Comparison of ENCODE assay signal across 12 mouse cellular contexts in the genomic region with DNA sequence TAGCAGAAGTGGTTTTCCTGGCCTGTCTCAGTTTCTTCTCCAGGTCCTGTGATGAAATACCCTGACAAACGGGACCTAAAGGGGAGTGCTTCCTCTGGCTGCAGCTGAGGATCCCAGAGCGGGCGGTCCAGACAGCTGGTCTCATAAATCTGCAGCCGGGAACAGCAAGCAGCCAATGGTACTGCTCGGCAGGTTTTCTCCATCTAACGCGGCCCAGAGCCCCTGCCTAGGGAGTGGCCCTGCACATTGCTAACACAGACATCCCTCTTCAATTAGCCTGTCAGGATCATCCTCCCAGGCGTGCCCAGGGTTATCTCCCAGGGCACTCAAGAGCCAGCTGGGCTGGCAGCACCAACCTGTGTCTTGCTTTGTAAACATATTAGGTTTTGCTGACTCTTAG. TPM values are rescaled to one million over a fixed set of nuclear protein-coding genes. Genes with fewer than 3 reads are reported as not detected.
DNase-seq lines count a peak whose midpoint lies in the region; ATAC-seq and TF ChIP-seq lines count a peak whose summit lies in the region.
"Had no signal": no experiment of that assay in that cellular context is flagged by ENCODE, and none has a peak within 500 bp of the region (broad histone marks: within the 10 kb centered on the region; RNA-seq: fewer than 3 reads in every experiment).

No protein-coding gene starts in this region.

- no peaks in the 10 kb centered on the region for H3K27me3 ChIP-seq in embryonic facial prominence, embryonic 11.5 days (ENCODE audit: control insufficient read depth, insufficient read depth, low read length)
- no peaks in the 10 kb centered on the region for H3K27me3 ChIP-seq in hindbrain, postnatal 0 days (ENCODE audit: insufficient read depth, low read length)
- no peaks in the 10 kb centered on the region for H3K27me3 ChIP-seq in neural tube, embryonic 12.5 days (replicated peaks)

- H3K9me3 ChIP-seq in embryonic facial prominence, embryonic 11.5 days (replicated peaks; ENCODE audit: control insufficient read depth, low read length), result no peaks in the 10 kb centered on the region
- H3K9me3 ChIP-seq in hindbrain, postnatal 0 days (ENCODE audit: low read length), result no peaks in the 10 kb centered on the region
- H3K9me3 ChIP-seq in neural tube, embryonic 12.5 days, result no peaks in the 10 kb centered on the region
- H3K9me3 ChIP-seq: G1E had no signal

- no peak for TF ChIP-seq CTCF in hindbrain, postnatal 0 days (IDR thresholded peaks at IDR 0.05; ENCODE audit: low read depth)

- peak; percentile 42 to 56 for DNase-seq in kidney, postnatal 4 days
- no peak for DNase-seq in kidney, postnatal 14 days
- peak; percentile 38 for DNase-seq in embryonic facial prominence, embryonic 11.5 days (ENCODE audit: low spot score)
- peak; percentile 31 for DNase-seq in hindbrain, postnatal 0 days (ENCODE audit: low spot score)
- no peak for DNase-seq in layer of hippocampus, adult 9-11 months
- no peak for DNase-seq in layer of hippocampus, adult 9-10 months (ENCODE audit: low spot score)
- DNase-seq: heart, adult 11 months; lung, postnatal 36 days; thymus, postnatal 36 days had no signal

- 0 out of 2 replicates have a peak overlapping the region, but pooled peaks have one; percentile 2 for H3K9ac ChIP-seq in embryonic facial prominence, embryonic 11.5 days (replicated peaks; ENCODE audit: low read length)
- H3K9ac ChIP-seq in hindbrain, postnatal 0 days (replicated peaks; ENCODE audit: low read length), result no peak overlapping the region
- no peak overlapping the region for H3K9ac ChIP-seq in neural tube, embryonic 12.5 days

- no peaks in the 10 kb centered on the region for H3K4me1 ChIP-seq in embryonic facial prominence, embryonic 11.5 days (ENCODE audit: control insufficient read depth, insufficient read depth, low read length)
- no peaks in the 10 kb centered on the region for H3K4me1 ChIP-seq in hindbrain, postnatal 0 days (ENCODE audit: insufficient read depth, low read length)
- peaks cover 14% of the 10 kb centered on the region; the same call in 1 of the 2 replicates for H3K4me1 ChIP-seq in neural tube, embryonic 12.5 days

- H3K36me3 ChIP-seq in embryonic facial prominence, embryonic 11.5 days (replicated peaks; ENCODE audit: control insufficient read depth, insufficient read depth, low read depth, low read length), result no peaks in the 10 kb centered on the region
- H3K36me3 ChIP-seq in hindbrain, postnatal 0 days (ENCODE audit: insufficient read depth, low read length), result no peaks in the 10 kb centered on the region
- no peaks in the 10 kb centered on the region for H3K36me3 ChIP-seq in neural tube, embryonic 12.5 days

- no peak overlapping the region for H3K27ac ChIP-seq in embryonic facial prominence, embryonic 11.5 days (replicated peaks; ENCODE audit: low read depth, low read length)
- no peak overlapping the region for H3K27ac ChIP-seq in hindbrain, postnatal 0 days
- no peak overlapping the region; the same call in 1 of the 2 replicates for H3K27ac ChIP-seq in neural tube, embryonic 12.5 days

- no peak overlapping the region for H3K4me3 ChIP-seq in embryonic facial prominence, embryonic 11.5 days (ENCODE audit: low read depth, low read length)
- H3K4me3 ChIP-seq in hindbrain, postnatal 0 days (ENCODE audit: low read length), result no peak overlapping the region
- no peak overlapping the region for H3K4me3 ChIP-seq in neural tube, embryonic 12.5 days

- ATAC-seq in embryonic facial prominence, embryonic 11.5 days (replicated peaks; ENCODE audit: insufficient number of reproducible peaks, low FRiP score, low TSS enrichment, low read depth), result no peak; the same call in 1 of the 2 replicates
- ATAC-seq in hindbrain, postnatal 0 days, result no peak
- peak; percentile 89 for ATAC-seq in neural tube, embryonic 12.5 days (ENCODE audit: low FRiP score, low read depth)
- no peak for ATAC-seq in megakaryocyte progenitor cell, adult 5-6 weeks (replicated peaks; ENCODE audit: poor library complexity)

- no peak overlapping the region for H3K4me2 ChIP-seq in embryonic facial prominence, embryonic 11.5 days (ENCODE audit: low read depth, low read length)
- no peak overlapping the region for H3K4me2 ChIP-seq in hindbrain, postnatal 0 days (ENCODE audit: low read depth, low read length)
- H3K4me2 ChIP-seq in neural tube, embryonic 12.5 days (replicated peaks), result peak overlapping the region; percentile 27

- WGBS in embryonic facial prominence, embryonic 11.5 days, result 31% methylated on average over 8 of the region's 8 CpGs
- WGBS in hindbrain, postnatal 0 days, result 20% methylated on average over 8 of the region's 8 CpGs
- WGBS in neural tube, embryonic 12.5 days, result 4% methylated on average over 8 of the region's 8 CpGs

RNA-seq across cellular contexts. Expression of a gene that starts 38.3 kb away (rescaled TPM):
- 21.0 and 24.2 TPM in 2 replicates for polyA plus RNA-seq in embryonic facial prominence, embryonic 11.5 days (2014; fragmentation: Nextera tagmentation; extraction: Ambion mirVana)
- total RNA-seq in hindbrain, postnatal 0 days (2014; rRNA removed), result 12.7 TPM in 2 replicates
- polyA plus RNA-seq in hindbrain, postnatal 0 days (2015; fragmentation: Nextera tagmentation; extraction: Ambion mirVana), result 13.8 and 14.0 TPM in 2 replicates
- 17.2 and 17.7 TPM in 2 replicates for polyA plus RNA-seq in neural tube, embryonic 12.5 days (2016; fragmentation: Nextera tagmentation; extraction: Ambion mirVana)
- 11.7 and 15.3 TPM in 2 replicates for total RNA-seq in megakaryocyte progenitor cell, adult 5-6 weeks (2015)
- total RNA-seq in megakaryocyte progenitor cell, adult 5-6 weeks (2017), result 13.1 and 20.9 TPM in 2 replicates

Comparison
In these comparisons a context has a peak if more than half of its experiments do, and no peak if none do; other contexts are left out.
1. DNase-seq: peak in kidney, postnatal 4 days (2 of 2), embryonic facial prominence, embryonic 11.5 days (single experiment) and hindbrain, postnatal 0 days (single experiment); none in kidney, postnatal 14 days (single experiment), layer of hippocampus, adult 9-11 months (single experiment) and layer of hippocampus, adult 9-10 months (single experiment).